In genomic region chr1:40187961-40188360, GRCm38 (mm10) we compare ENCODE assay signal across 12 mouse cellular contexts. TPM values are rescaled to one million over a fixed set of nuclear protein-coding genes. Genes with fewer than 3 reads are reported as not detected.
DNase-seq lines count a peak whose midpoint lies in the region; ATAC-seq and TF ChIP-seq lines count a peak whose summit lies in the region.
"Had no signal": no experiment of that assay in that cellular context is flagged by ENCODE, and none has a peak within 500 bp of the region (broad histone marks: within the 10 kb centered on the region; RNA-seq: fewer than 3 reads in every experiment).

No protein-coding gene starts in this region.

- no peaks in the 10 kb centered on the region for H3K9me3 ChIP-seq in limb, embryonic 14.5 days (ENCODE audit: control insufficient read depth, low read length)
- no peaks in the 10 kb centered on the region for H3K9me3 ChIP-seq in limb, embryonic 10.5 days (replicated peaks)
- H3K9me3 ChIP-seq: hindbrain, embryonic 15.5 days; limb, embryonic 15.5 days had no signal

- no peak for TF ChIP-seq POLR2A in limb, embryonic 14.5 days (IDR thresholded peaks at IDR 0.05; ENCODE audit: borderline replicate concordance, extremely low read depth, insufficient read depth, insufficient read length)

- no peak overlapping the region for H3K27ac ChIP-seq in limb, embryonic 14.5 days (replicated peaks; ENCODE audit: low read depth, low read length)
- H3K27ac ChIP-seq in limb, embryonic 10.5 days, result no peak overlapping the region
- H3K27ac ChIP-seq: hindbrain, embryonic 15.5 days; limb, embryonic 15.5 days had no signal

- WGBS in limb, embryonic 14.5 days, result 86% methylated on average over 1 of the region's 1 CpGs
- 89% methylated on average over 1 of the region's 1 CpGs for WGBS in limb, embryonic 10.5 days

- H3K4me1 ChIP-seq in limb, embryonic 14.5 days (ENCODE audit: control insufficient read depth, insufficient read depth, low read length), result no peaks in the 10 kb centered on the region
- no peaks in the 10 kb centered on the region for H3K4me1 ChIP-seq in limb, embryonic 10.5 days
- H3K4me1 ChIP-seq: hindbrain, embryonic 15.5 days had no signal

- no peaks in the 10 kb centered on the region for H3K36me3 ChIP-seq in limb, embryonic 14.5 days (ENCODE audit: control insufficient read depth, insufficient read depth, low read length)
- no peaks in the 10 kb centered on the region for H3K36me3 ChIP-seq in limb, embryonic 10.5 days
- H3K36me3 ChIP-seq: hindbrain, embryonic 15.5 days; limb, embryonic 15.5 days had no signal

- no peaks in the 10 kb centered on the region for H3K27me3 ChIP-seq in limb, embryonic 14.5 days (ENCODE audit: control insufficient read depth, insufficient read depth, low read length)
- H3K27me3 ChIP-seq in limb, embryonic 10.5 days (ENCODE audit: low read depth, poor library complexity, severe bottlenecking), result no peaks in the 10 kb centered on the region
- H3K27me3 ChIP-seq: hindbrain, embryonic 15.5 days; limb, embryonic 15.5 days had no signal

- ATAC-seq in limb, embryonic 14.5 days (ENCODE audit: low FRiP score, low read depth), result no peak
- no peak for ATAC-seq in megakaryocyte, adult 5-6 weeks (ENCODE audit: poor library complexity, severe bottlenecking)
- ATAC-seq in activated CD4-positive, CD25-positive, alpha-beta regulatory T cell, adult 4 months, result no peak

- DNase-seq in limb, embryonic 14.5 days (ENCODE audit: low spot score), result peak; percentile 41
- DNase-seq in limb, embryonic 10.5 days (ENCODE audit: low spot score), result no peak
- peak; percentile 46 to 70 for DNase-seq in adrenal gland, postnatal 36 days
- DNase-seq in kidney, adult 8-10 months, result peak; percentile 39 to 48
- DNase-seq in lung, postnatal 4 days, result peak; percentile 81
- DNase-seq: cerebellum, adult 11 months; thymus, postnatal 4 days had no signal

- no peak overlapping the region for H3K9ac ChIP-seq in limb, embryonic 14.5 days (ENCODE audit: low read depth, low read length, severe bottlenecking)
- H3K9ac ChIP-seq: hindbrain, embryonic 15.5 days; limb, embryonic 15.5 days had no signal

- no peak overlapping the region for H3K4me2 ChIP-seq in limb, embryonic 14.5 days (replicated peaks; ENCODE audit: low read depth, low read length, severe bottlenecking)
- H3K4me2 ChIP-seq: hindbrain, embryonic 15.5 days; limb, embryonic 15.5 days had no signal

- H3K4me3 ChIP-seq in limb, embryonic 14.5 days (replicated peaks; ENCODE audit: low read length), result no peak overlapping the region
- no peak overlapping the region for H3K4me3 ChIP-seq in limb, embryonic 10.5 days
- H3K4me3 ChIP-seq: hindbrain, embryonic 15.5 days; limb, embryonic 15.5 days; myocyte had no signal

RNA-seq across cellular contexts. Expression of gene Il1r1, which starts 36.9 kb away (rescaled TPM):
- polyA plus RNA-seq in limb, embryonic 14.5 days (2012; rRNA removed), result 6.6 and 6.7 TPM in 2 replicates
- 11.7 and 12.0 TPM in 2 replicates for polyA plus RNA-seq in limb, embryonic 14.5 days (2014; fragmentation: Nextera tagmentation; extraction: Ambion mirVana)
- 0.51 and 0.60 TPM in 2 replicates for polyA plus RNA-seq in limb, embryonic 10.5 days (2016; fragmentation: Nextera tagmentation; extraction: Ambion mirVana)
- total RNA-seq in adrenal gland, postnatal 36 days (2021), result 1 to 10 TPM; 4.5 TPM
- total RNA-seq in megakaryocyte, adult 5-6 weeks (2015), result 0.67 and 0.68 TPM in 2 replicates
- 0.29 and 1.5 TPM in 2 replicates for total RNA-seq in megakaryocyte, adult 5-6 weeks (2017)
- polyA plus RNA-seq in activated CD4-positive, CD25-positive, alpha-beta regulatory T cell, adult 4 months (2017; shearing (Covaris generic)), result under 1 TPM; 0.25 to 0.46 TPM
